Mouse (Mus musculus): ENCODE data around the gene Ttc39b.

GRCm38 (mm10) chr4:83354786-83355185, 30.7 kb upstream of the Ttc39b start:
- TF ChIP-seq CTCF (IDR thresholded peaks at IDR 0.05; ENCODE audit: low read depth, low read length) (no peak), GATA1 (IDR thresholded peaks at IDR 0.05; ENCODE audit: borderline replicate concordance, low read length) (no peak), GATA2 (IDR thresholded peaks at IDR 0.05; ENCODE audit: borderline replicate concordance, low read depth, low read length) (no peak)

All from G1E (cell line).